Mouse (Mus musculus) G1E (cell line): Measurements from ENCODE around the gene Il18rap.

Experiments
- CTCF ChIP-seq: IDR thresholded peaks from 2 replicates; pipeline ENCODE4 v1.5.1; 2012; ENCODE audit warnings: low read depth, low read length, inconsistent platforms, mixed read lengths
- GATA2 ChIP-seq: IDR thresholded peaks from 2 replicates; pipeline ENCODE4 v1.6.1; 2012; ENCODE audit warnings: low read depth, low read length, inconsistent platforms, borderline replicate concordance
- POLR2AphosphoS5 ChIP-seq: IDR thresholded peaks from 2 replicates; pipeline ENCODE4 v1.6.1; 2012; ENCODE audit warnings: low read depth, low read length, inconsistent platforms; ENCODE audit not compliant: insufficient replicate concordance

- TF ChIP-seq CTCF = no peak
- TF ChIP-seq GATA2 = no peak
- TF ChIP-seq POLR2AphosphoS5 = no peak
Observed at GRCm38 (mm10) chr1:40523971-40524722, 9.0 kb downstream of the Il18rap start.
